Mouse (Mus musculus) ES-CJ7 (cell line): ENCODE measurements around the gene Hcn1.
A peak's percentile ranks its signal among the peaks of the same experiment; 100 is the strongest.

ENCODE experiments used
- DNase-seq: peaks from one replicate; pipeline ENCODE4 v3.0.0; 2011; ENCODE audit warnings: low read depth, low spot score

The Hcn1 gene

DNA sequence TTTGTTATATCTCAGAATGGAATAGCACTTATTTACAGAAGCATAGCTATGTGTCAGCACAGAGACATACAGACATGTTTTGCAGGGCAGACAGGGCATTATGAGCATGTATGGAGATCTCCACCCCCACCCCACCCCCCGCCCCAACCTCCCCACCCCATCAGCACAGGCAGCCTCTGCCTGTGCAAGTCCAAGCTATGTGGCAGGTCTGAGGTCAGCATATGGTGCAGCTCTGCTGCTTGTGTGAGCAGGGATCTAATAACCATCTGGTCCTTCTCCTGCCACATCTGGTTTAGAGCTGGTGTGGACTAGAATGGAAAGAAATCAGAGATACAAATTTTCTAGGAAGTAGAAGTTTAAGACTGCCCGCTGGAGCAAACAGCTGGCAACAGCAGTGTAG is 424.4 kb downstream of the Hcn1 start:
- DNase-seq = no peak

DNA sequence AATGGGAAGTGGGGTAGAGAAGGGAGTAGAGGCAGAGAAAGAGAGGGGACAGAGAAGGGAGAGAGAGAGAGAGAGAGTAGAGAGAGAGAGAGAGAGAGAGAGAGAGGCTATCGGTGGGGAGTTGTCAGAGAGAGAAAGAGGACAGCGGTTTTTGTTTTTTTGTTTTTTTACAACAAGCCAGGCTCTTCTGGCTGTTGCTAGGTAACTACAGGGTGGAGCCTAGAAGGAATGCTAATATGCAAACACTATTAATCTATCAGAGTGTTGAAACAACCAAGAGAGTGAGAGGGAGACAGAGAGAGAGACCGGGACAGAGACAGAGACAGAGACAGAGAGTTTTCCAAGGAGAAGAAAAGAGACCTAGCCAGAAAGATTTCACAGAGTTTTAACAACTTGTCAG is 425.7 kb downstream of the Hcn1 start:
- peak; percentile 30 for DNase-seq

DNA sequence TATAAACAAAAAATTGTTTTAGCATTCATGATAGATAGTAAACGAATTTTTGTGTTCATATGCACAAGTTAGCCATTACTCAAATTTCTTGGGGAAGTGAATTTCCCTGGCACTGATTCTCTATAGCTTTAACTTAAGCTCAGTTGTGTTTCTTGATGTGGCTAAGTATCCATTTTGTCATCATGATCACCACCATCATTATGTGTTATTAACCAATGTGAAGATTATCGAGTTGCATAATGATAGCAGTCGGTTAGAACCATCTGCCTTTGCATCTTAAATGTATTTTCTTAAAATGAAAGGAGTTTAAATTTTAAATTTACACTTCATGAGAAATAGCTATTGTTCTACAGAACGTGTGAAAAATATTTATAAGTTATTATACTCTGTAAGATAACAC is 426.5 kb downstream of the Hcn1 start:
- DNase-seq = no peak

DNA sequence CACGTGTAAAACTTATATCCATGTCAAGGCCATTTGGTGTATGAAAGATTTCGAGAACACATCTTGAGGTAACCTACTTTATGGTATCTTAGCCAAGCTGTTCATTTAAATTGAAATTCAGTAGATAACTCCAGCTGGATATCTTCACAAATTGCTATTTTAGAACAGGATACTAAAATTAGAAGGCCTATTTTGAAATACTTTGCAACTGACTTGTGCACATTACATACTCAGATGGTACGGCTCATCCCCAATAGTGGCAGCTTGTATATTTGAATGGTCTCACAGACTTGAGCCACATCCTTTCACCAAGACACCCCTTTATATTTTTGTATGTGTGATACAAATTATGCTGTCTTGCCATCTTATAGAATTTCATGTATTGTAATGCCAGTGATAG is 427.5 kb downstream of the Hcn1 start:
- no peak for DNase-seq

DNA sequence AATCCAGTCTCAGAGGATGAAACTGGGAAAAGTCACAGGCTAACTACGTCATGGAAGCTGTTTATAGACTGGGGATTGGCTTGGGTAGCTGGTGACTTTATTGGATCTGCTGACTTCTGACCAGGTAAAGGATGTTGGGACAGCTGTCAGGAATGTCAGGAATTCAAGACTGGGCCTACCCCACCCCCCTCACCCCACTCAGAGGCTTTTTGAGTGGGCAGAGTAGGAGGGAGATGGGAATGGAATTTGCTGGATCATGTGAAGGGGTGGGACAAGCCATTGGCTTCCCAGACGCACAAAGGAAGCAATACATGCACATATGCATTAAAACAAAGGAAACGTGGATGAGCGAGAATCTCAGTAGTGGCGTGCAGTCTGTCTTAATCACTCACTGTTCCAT is 433.5 kb downstream of the Hcn1 start:
- peak; percentile 71 for DNase-seq
